Mouse (Mus musculus) heart, embryonic 11.5 days (tissue): ENCODE results near the gene Mt1. TPM values are rescaled to one million over a fixed set of nuclear protein-coding genes. Genes with fewer than 3 reads are reported as not detected.
A peak's percentile ranks its signal among the peaks of the same experiment; 100 is the strongest.

Experiments
- ATAC-seq: fragments of 200-750 bp; cut with Nextera tagmentation; replicated peaks from 2 replicates; pipeline ENCODE4 v1.8.0; 2017; ENCODE audit warnings: moderate library complexity; ENCODE audit not compliant: insufficient number of reproducible peaks, low FRiP score, low TSS enrichment
- H3K27ac ChIP-seq: fragments of 300-500 bp; sonication (generic); 2 replicates; pipeline ENCODE4 v1.5.1; 2014; ENCODE audit warnings: mild to moderate bottlenecking, low read depth, low read length
- H3K27me3 ChIP-seq: fragments of 300-500 bp; sonication (generic); 2 replicates; pipeline ENCODE4 v1.6.1; 2014; ENCODE audit warnings: mild to moderate bottlenecking, low read length, mixed read lengths; ENCODE audit not compliant: control insufficient read depth, insufficient read depth
- H3K36me3 ChIP-seq: fragments of 300-500 bp; sonication (generic); 2 replicates; pipeline ENCODE4 v1.6.1; 2014; ENCODE audit warnings: mild to moderate bottlenecking, low read length, moderate library complexity, mixed read lengths; ENCODE audit not compliant: control insufficient read depth, insufficient read depth
- H3K4me1 ChIP-seq: fragments of 300-500 bp; sonication (generic); 2 replicates; pipeline ENCODE4 v1.6.1; 2014; ENCODE audit warnings: low read length; ENCODE audit not compliant: control insufficient read depth, insufficient read depth
- H3K4me2 ChIP-seq: fragments of 300-500 bp; sonication (generic); 2 replicates; pipeline ENCODE4 v1.6.1; 2014; ENCODE audit warnings: mild to moderate bottlenecking, moderate library complexity
- H3K4me3 ChIP-seq: fragments of 300-500 bp; sonication (generic); 2 replicates; pipeline ENCODE4 v1.5.1; 2014; ENCODE audit warnings: low read depth, low read length
- H3K9ac ChIP-seq: fragments of 300-500 bp; sonication (generic); 2 replicates; pipeline ENCODE4 v1.6.1; 2014; ENCODE audit warnings: mild to moderate bottlenecking, low read depth, low read length, moderate library complexity
- H3K9me3 ChIP-seq: fragments of 300-500 bp; sonication (generic); replicated peaks from 2 replicates; pipeline ENCODE4 v1.6.1; 2016; ENCODE audit warnings: low read length; ENCODE audit not compliant: control insufficient read depth
- WGBS: fragments of 180-500 bp; shearing (Covaris S2); extraction: QIAGEN DNeasy Blood & Tissue Kit; methylation state at CpG from one replicate; pipeline ENCODE4 v1.1.7; 2014; ENCODE audit not compliant: insufficient replicate concordance; 5-methylcytosine and 5-hydroxymethylcytosine counted together
- polyA plus RNA-seq: library from polyadenylated mRNA; unstranded; fragments of >200 nt; fragmentation: Nextera tagmentation; extraction: Ambion mirVana; gene quantifications from 2 replicates; pipeline ENCODE4 v1.2.1, GENCODE M21; 2014

Mt1 gene
- polyA plus RNA-seq, 1 experiment from 2014 or later: 395 TPM

DNA sequence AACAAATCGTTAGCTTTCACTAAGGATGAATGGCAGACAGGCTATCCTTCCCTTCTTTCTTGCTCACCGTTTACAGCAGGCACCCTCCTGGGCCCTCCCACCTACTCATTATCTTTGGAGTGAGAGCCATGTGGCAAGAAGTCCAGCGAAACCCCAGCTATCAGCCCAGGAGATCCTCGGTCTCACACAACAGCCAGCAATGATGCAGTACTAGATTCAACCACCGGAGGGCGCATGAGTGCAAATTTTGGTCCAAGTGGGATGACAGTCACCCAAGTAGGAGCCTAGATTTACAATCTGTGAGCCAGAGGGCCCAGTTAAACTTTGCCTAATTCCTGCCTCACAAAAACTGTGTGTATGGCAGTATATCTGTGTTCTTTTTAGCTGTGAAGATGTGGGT is 11.6 kb upstream of the Mt1 start:
- 5% methylated on average over 6 of the region's 6 CpGs for WGBS
- H3K9ac ChIP-seq: no peak overlapping the region
- H3K4me1 ChIP-seq: peaks cover 4% of the 10 kb centered on the region
- ATAC-seq: no peak
- no peaks in the 10 kb centered on the region for H3K36me3 ChIP-seq
- no peaks in the 10 kb centered on the region for H3K9me3 ChIP-seq
- no peak overlapping the region for H3K4me3 ChIP-seq
- H3K27me3 ChIP-seq: peaks cover 24% of the 10 kb centered on the region
- no peak overlapping the region for H3K27ac ChIP-seq
- H3K4me2 ChIP-seq: peak overlapping the region; percentile 52

GRCm38 (mm10) chr8:94169547-94169946 is 9.3 kb upstream of the Mt1 start:
- WGBS: 71% methylated on average over 5 of the region's 5 CpGs
- Histone ChIP-seq H3K4me1 (peaks cover 11% of the 10 kb centered on the region), H3K4me2 (no peak overlapping the region), H3K27ac (no peak overlapping the region), H3K4me3 (no peak overlapping the region), H3K36me3 (no peaks in the 10 kb centered on the region), H3K9ac (no peak overlapping the region), H3K9me3 (no peaks in the 10 kb centered on the region), H3K27me3 (peaks cover 45% of the 10 kb centered on the region)
- no peak for ATAC-seq

GRCm38 (mm10) chr8:94171321-94171755 is 7.5 kb upstream of the Mt1 start:
- H3K4me3 ChIP-seq: peak overlapping the region; percentile 56
- 48% methylated on average over 10 of the region's 10 CpGs for WGBS
- peaks cover 62% of the 10 kb centered on the region for H3K27me3 ChIP-seq
- H3K4me1 ChIP-seq: peaks cover 11% of the 10 kb centered on the region
- H3K36me3 ChIP-seq: no peaks in the 10 kb centered on the region
- ATAC-seq: no peak
- H3K27ac ChIP-seq: no peak overlapping the region
- H3K9me3 ChIP-seq: no peaks in the 10 kb centered on the region
- H3K9ac ChIP-seq: peak overlapping the region; percentile 76; the same call in 1 of the 2 replicates
- H3K4me2 ChIP-seq: peak overlapping the region; percentile 96

DNA sequence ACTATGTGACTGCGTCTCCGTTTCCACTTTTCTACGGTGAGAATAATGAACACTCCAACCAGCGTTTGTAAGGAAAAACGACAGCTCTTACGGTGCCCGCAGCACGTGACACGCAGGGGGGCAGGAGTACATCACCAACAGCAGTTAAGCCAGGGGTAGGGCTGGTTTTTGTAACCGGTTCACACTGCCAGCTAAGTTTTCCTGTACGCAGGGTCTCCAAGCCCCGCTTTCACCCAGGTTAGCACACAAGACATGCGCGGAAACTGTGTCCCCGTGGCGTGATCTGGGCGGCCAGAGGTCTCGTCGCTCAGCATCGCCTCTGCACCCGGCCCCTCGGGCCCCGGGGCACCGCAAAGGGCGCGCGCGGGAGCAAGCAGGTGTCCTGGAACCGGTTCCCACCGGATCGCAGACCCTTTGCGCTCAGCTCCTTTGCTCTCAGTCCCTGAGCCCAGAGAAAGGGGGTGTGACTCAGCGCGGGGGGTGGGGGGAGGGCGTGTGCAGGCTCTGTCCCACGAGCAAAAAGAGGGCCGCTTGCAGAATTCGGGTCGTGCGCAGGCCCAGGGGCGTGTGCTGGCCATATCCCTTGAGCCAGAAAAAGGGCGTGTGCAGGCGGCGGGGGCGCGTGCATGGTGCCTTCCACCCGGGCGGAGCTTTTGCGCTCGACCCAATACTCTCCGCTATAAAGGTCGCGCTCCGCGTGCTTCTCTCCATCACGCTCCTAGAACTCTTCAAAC is 6.6 kb upstream of the Mt1 start, which contains the start of gene Mt2:
Mt2 (plus strand) TSS at position 590 of the 734 bp plus-strand sequence.
- Histone ChIP-seq H3K4me3 (peak within 1 kb of the TSS; percentile 56), H3K36me3 (no peaks in the 10 kb centered on the region), H3K9me3 (no peaks in the 10 kb centered on the region), H3K27ac (peak within 1 kb of the TSS; percentile 71), H3K27me3 (peaks cover 70% of the 10 kb centered on the region), H3K4me2 (peak within 1 kb of the TSS; percentile 96), H3K9ac (peak within 1 kb of the TSS; percentile 76), H3K4me1 (peaks cover 11% of the 10 kb centered on the region)
- WGBS: under 1% methylated on average over 55 of the region's 56 CpGs
- peak; percentile 88 for ATAC-seq

DNA sequence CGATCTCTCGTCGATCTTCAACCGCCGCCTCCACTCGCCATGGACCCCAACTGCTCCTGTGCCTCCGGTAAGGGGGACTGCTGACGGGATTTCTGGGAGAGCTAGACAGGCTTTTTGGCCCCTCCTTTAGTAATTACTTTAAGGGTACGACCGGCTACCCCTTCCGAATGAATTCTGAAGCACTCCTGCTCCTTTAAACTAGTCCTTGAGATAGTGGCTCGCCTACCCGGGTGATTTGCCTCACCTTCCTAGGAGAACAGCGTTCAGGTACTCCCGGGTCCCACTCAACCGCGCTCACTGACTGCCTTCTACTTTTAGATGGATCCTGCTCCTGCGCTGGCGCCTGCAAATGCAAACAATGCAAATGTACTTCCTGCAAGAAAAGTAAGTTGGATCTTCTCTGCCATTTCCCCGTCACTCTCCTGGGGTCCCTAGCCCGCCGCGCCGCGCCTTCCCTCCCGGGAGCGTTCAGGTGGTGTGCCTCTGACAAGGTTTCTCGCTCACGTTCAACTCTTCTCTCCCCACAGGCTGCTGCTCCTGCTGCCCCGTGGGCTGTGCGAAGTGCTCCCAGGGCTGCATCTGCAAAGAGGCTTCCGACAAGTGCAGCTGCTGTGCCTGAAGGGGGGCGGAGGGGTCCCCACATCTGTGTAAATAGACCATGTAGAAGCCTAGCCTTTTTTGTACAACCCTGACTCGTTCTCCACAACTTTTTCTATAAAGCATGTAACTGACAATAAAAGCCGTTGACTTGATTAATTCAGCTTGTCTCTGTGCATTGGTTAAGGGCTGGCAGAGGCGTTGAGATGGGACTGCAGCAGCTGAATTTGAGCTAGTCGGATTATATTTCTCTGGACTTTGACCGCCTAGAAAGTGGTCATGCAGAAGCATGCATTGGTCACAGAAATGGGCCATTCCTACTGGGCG is 5.8 kb upstream of the Mt1 start:
- peak overlapping the region; percentile 66 for H3K27ac ChIP-seq
- no peak; the same call in 1 of the 2 replicates for ATAC-seq
- WGBS: 2% methylated on average over 39 of the region's 39 CpGs
- peak overlapping the region; percentile 76 for H3K9ac ChIP-seq
- no peaks in the 10 kb centered on the region for H3K36me3 ChIP-seq
- peaks cover 70% of the 10 kb centered on the region for H3K27me3 ChIP-seq
- peaks cover 11% of the 10 kb centered on the region for H3K4me1 ChIP-seq
- peak overlapping the region; percentile 56 for H3K4me3 ChIP-seq
- peak overlapping the region; percentile 96 for H3K4me2 ChIP-seq
- no peaks in the 10 kb centered on the region for H3K9me3 ChIP-seq

DNA sequence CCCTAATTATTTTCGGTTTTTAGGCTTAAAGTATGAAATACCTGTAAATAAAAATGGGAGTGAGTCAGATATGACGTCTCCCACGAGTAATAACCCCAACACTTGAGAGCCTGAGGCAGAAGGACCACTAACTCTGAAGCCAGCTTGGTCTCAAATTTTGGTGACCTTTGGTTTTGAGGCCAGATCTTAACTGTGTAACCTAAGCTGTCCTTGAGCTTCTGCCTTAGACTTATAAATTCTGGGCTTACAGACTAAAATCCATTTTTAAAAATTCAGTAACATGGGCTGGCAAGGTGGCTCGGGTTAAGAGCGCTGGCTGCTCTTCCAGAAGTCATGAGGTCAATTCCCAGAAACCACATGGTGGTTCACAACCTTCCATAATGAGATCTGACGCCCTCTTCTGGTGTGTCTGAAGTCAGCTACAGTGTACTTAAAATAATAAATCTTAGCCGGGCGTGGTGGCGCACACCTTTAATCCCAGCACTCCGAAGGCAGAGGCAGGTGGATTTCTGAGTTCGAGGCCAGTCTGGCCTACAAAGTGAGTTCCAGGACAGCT is 5.0 kb upstream of the Mt1 start:
- 50% methylated on average over 11 of the region's 11 CpGs for WGBS
- no peak overlapping the region for H3K27ac ChIP-seq
- H3K4me2 ChIP-seq: peak overlapping the region; percentile 96
- H3K4me3 ChIP-seq: peak overlapping the region; percentile 56
- no peaks in the 10 kb centered on the region for H3K9me3 ChIP-seq
- H3K27me3 ChIP-seq: peaks cover 77% of the 10 kb centered on the region
- H3K4me1 ChIP-seq: peaks cover 11% of the 10 kb centered on the region
- ATAC-seq: no peak
- H3K36me3 ChIP-seq: no peaks in the 10 kb centered on the region
- no peak overlapping the region; the same call in 1 of the 2 replicates for H3K9ac ChIP-seq

DNA sequence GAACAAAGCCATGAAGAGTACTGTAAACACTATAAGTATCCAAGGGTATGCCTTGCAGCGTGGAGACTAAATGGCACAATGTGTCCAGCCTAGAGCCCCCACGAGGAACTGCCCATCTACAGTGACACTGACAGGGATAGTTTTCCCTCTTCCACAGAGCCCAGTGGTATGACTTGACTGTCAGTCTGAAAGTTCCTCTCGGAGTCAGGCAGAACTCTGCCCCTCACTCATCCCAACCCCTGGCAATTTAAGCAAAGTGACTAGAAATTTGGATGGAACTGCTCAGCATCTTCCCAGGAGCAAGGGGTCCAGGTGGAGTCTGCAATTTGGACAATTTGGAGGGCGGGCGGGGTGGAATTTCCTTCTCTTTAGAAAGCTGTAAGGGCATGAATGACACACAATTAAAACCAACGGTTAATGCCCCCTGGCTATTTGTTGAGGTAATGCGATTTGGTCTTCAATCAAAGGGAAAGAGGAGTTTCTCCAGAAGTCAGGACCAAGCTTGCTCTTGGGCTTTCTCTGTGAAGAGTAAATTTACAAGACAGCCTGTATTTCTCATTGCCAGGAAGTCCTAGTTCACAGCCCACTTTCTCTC is 4.2 kb upstream of the Mt1 start:
- H3K4me2 ChIP-seq: peak overlapping the region; percentile 96
- peaks cover 79% of the 10 kb centered on the region for H3K27me3 ChIP-seq
- H3K4me1 ChIP-seq: peaks cover 11% of the 10 kb centered on the region
- no peak for ATAC-seq
- H3K4me3 ChIP-seq: peak overlapping the region; percentile 56; the same call in 1 of the 2 replicates
- WGBS: 36% methylated on average over 7 of the region's 7 CpGs
- no peaks in the 10 kb centered on the region for H3K9me3 ChIP-seq
- no peaks in the 10 kb centered on the region for H3K36me3 ChIP-seq
- no peak overlapping the region for H3K27ac ChIP-seq
- H3K9ac ChIP-seq: no peak overlapping the region
